Mouse (Mus musculus) G1E-ER4 (cell line): Measurements from ENCODE around the gene Snx27. TPM values are rescaled to one million over a fixed set of nuclear protein-coding genes. Genes with fewer than 3 reads are reported as not detected.

ENCODE experiments used
- GATA1 ChIP-seq: IDR thresholded peaks from one replicate; pipeline ENCODE4 v1.8.0; 2012; ENCODE audit warnings: low read length, inconsistent platforms
- polyA plus RNA-seq: library from polyadenylated mRNA; stranded (reverse); fragments of >175 nt; gene quantifications from 2 replicates; pipeline ENCODE4 v1.2.3, GENCODE M21; 2012

Gene Snx27
- polyA plus RNA-seq, 1 experiment = 17.5 TPM

DNA sequence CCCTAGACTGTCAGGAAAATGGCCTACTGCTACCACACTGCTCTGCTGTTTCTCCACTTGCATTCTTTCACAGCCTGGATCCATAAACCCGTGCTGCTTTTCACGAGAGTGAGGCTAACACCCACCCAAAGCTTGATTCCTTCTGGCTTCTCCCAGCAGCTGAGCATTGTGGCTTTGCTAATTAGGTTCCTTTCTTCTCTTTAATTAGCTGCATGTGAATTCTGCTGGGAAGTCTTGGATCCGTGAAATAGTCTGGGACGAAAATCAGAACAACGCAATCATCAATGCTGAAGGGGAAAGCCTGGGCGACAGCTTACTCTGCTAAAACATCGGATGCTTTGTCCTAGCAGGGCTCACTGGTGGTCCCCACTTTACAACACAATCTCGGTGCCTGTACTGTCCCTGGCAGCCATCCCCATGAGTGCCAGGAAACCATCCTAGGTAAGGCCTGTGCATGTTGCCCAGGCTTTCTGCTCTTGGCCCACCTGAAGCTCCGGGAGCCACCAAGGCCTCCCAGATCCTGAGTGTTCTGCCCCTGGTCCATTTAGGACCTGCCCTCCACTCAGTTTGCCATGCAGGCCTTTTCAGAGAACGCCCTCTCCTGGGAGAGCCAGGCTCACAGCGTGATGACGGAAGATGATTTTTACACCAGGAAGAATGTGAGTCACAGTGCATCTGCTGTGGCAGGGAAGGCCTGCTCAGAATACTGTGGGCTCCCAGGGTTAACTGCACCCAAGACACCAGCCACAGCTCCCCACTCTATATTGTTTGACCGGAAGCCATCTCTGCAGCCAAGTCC, 116.7 kb downstream of the Snx27 start:
- no peak for TF ChIP-seq GATA1

- no peak for TF ChIP-seq GATA1
These were observed 118.5 kb downstream of the Snx27 start for GRCm38 (mm10) chr3:94463926-94464578.

DNA sequence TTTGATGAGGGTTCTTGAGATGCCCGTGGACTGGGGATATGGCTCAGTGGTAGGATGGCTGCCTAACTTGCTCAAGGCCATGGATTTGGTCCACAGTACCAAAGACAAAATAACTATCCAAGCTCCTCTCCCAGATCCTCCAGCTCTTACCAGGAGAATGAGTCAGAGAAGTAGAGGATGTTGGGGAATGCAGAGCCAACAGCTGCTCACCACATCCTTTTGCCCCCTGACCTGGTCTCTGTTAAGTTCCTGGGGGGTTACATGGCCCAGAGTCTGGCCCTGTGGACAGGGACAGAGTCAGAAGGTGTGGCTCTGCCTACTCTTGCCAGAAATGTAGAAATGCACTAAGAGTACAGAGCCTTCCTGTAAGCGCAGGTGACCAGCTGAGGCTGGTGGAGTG, 122.7 kb downstream of the Snx27 start:
- TF ChIP-seq GATA1 = no peak

GRCm38 (mm10) chr3:94457055-94457454, 125.5 kb downstream of the Snx27 start:
- no peak for TF ChIP-seq GATA1

GRCm38 (mm10) chr3:94456529-94457000, 126.0 kb downstream of the Snx27 start:
- TF ChIP-seq GATA1 = no peak

GRCm38 (mm10) chr3:94449377-94449776, 133.1 kb downstream of the Snx27 start:
- TF ChIP-seq GATA1 = no peak

Other genes starting within 250 kb of the Snx27 start
- not detected in 2 replicates for gene Them5, start 240.6 kb downstream of the Snx27 start, polyA plus RNA-seq
- gene C2cd4d, start 220.3 kb downstream of the Snx27 start, polyA plus RNA-seq = not detected in 2 replicates
- not detected in 2 replicates for gene Rorc, start 209.9 kb downstream of the Snx27 start, polyA plus RNA-seq
- gene Lingo4, start 184.2 kb downstream of the Snx27 start, polyA plus RNA-seq = not detected in 2 replicates
- not detected in 2 replicates for gene Tdrkh, start 169.4 kb downstream of the Snx27 start, polyA plus RNA-seq
- 95.8 and 141 TPM in 2 replicates for gene Mrpl9, start 139.4 kb downstream of the Snx27 start, polyA plus RNA-seq
- gene Oaz3, start 138.8 kb downstream of the Snx27 start, polyA plus RNA-seq = not detected in 2 replicates
- not detected in 2 replicates for gene Celf3, start 104.4 kb downstream of the Snx27 start, polyA plus RNA-seq
- not detected in 2 replicates for gene Riiad1, start 102.4 kb downstream of the Snx27 start, polyA plus RNA-seq
- not detected in 2 replicates for gene Gm10972, start 60.4 kb upstream of the Snx27 start, polyA plus RNA-seq
- gene Tuft1, start 76.2 kb upstream of the Snx27 start, polyA plus RNA-seq = 3.6 and 5.3 TPM in 2 replicates
- gene Selenbp2, start 110.8 kb upstream of the Snx27 start, polyA plus RNA-seq = 0.76 and 1.4 TPM in 2 replicates
- 0.02 TPM in 1 of 2 replicates, not detected in the other for gene Cgn, start 203.8 kb upstream of the Snx27 start, polyA plus RNA-seq